Mouse (Mus musculus) kidney, embryonic 14.5 days (tissue): Measurements from ENCODE around the gene Stmnd1. TPM values are rescaled to one million over a fixed set of nuclear protein-coding genes. Genes with fewer than 3 reads are reported as not detected.
"Not testable (repeated sequence)": the region's sequence is repeated elsewhere in the genome, so short reads cannot be mapped to it uniquely, and the experiment has no call there.

Source experiments
- ATAC-seq: fragments of 200-750 bp; cut with Nextera tagmentation; 2 replicates; pipeline ENCODE4 v1.8.0; 2017; ENCODE audit warnings: moderate number of reproducible peaks, mild to moderate bottlenecking, moderate TSS enrichment, moderate library complexity; ENCODE audit not compliant: low FRiP score, low TSS enrichment
- H3K27ac ChIP-seq: fragments of 300-500 bp; sonication (generic); 2 replicates; pipeline ENCODE4 v1.5.1; 2014; ENCODE audit warnings: low read depth, mild to moderate bottlenecking, low read length, moderate library complexity, mixed read lengths
- H3K27me3 ChIP-seq: fragments of 300-500 bp; sonication (generic); 2 replicates; pipeline ENCODE4 v1.6.1; 2014; ENCODE audit warnings: mild to moderate bottlenecking, low read length; ENCODE audit not compliant: control insufficient read depth, insufficient read depth
- H3K36me3 ChIP-seq: fragments of 300-500 bp; sonication (generic); 2 replicates; pipeline ENCODE4 v1.6.1; 2014; ENCODE audit warnings: low read length, mixed read lengths; ENCODE audit not compliant: control insufficient read depth, insufficient read depth
- H3K4me1 ChIP-seq: fragments of 300-500 bp; sonication (generic); 2 replicates; pipeline ENCODE4 v1.6.1; 2014; ENCODE audit warnings: low read length, mixed read lengths; ENCODE audit not compliant: control insufficient read depth, insufficient read depth
- H3K4me2 ChIP-seq: fragments of 300-500 bp; sonication (generic); replicated peaks from 2 replicates; pipeline ENCODE4 v1.6.1; 2014; ENCODE audit warnings: low read depth, mild to moderate bottlenecking, low read length
- H3K4me3 ChIP-seq: fragments of 300-500 bp; sonication (generic); 2 replicates; pipeline ENCODE4 v1.5.1; 2014; ENCODE audit warnings: mild to moderate bottlenecking, low read length
- H3K9ac ChIP-seq: fragments of 300-500 bp; sonication (generic); 2 replicates; pipeline ENCODE4 v1.6.1; 2014; ENCODE audit warnings: low read depth, mild to moderate bottlenecking, low read length, moderate library complexity
- H3K9me3 ChIP-seq: fragments of 300-500 bp; sonication (generic); 2 replicates; pipeline ENCODE4 v1.6.1; 2016; ENCODE audit warnings: low read length; ENCODE audit not compliant: control insufficient read depth
- WGBS: fragments of 180-500 bp; shearing (Covaris S2); extraction: QIAGEN DNeasy Blood & Tissue Kit; methylation state at CpG from one replicate; pipeline ENCODE4 v1.1.7; 2014; 5-methylcytosine and 5-hydroxymethylcytosine counted together
- polyA plus RNA-seq: library from polyadenylated mRNA; unstranded; fragments of >200 nt; fragmentation: Nextera tagmentation; extraction: Ambion mirVana; gene quantifications from 2 replicates; pipeline ENCODE4 v1.2.1, GENCODE M21; 2014

Stmnd1 gene
- polyA plus RNA-seq, 1 experiment from 2014 or later = 0.57 TPM

DNA sequence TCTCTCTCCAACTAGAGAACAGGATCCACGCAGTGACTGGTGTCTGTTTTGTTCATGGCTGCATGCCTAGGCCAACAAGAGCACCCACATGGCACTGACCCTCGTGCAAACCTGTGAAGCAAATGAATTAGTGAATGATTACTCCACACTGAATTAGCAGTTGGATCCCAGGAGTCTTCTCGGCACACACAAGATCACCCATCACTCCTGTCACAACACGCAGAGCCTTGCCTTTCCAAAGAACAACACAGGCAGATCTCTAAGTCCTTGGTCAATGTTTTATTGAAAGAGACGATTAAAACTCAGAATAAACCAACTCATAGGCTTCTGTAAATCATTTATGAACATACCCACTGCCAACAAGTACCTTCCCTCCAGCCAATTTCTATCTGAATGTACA, 39.7 kb downstream of the Stmnd1 start:
- Histone ChIP-seq H3K27me3 (no peaks in the 10 kb centered on the region), H3K9me3 (peaks cover 4% of the 10 kb centered on the region; the same call in 1 of the 2 replicates), H3K4me3 (no peak overlapping the region), H3K4me1 (no peaks in the 10 kb centered on the region), H3K36me3 (no peaks in the 10 kb centered on the region), H3K27ac (no peak overlapping the region), H3K4me2 (no peak overlapping the region), H3K9ac (no peak overlapping the region)
- 78% methylated on average over 5 of the region's 5 CpGs for WGBS
- no peak for ATAC-seq

DNA sequence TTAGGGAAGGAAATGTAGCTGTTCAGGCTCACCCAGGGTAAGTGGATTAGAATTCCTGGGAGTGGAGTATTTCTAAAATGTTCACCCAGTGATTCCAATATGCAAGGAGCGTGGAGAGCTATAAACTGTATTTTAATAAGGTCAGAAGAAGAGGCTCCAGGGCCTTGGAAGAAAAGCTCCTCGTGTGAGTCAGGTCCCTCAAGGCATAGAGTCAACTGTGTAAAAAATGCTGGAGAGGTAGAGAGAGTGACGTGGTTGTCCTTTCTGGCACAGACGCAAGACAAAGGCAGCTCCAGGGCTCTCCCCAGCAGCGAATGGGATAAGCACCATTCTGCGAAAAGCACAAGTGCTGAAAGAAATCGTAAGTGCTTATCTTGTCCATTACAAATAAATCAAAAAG, 41.6 kb downstream of the Stmnd1 start:
- Histone ChIP-seq H3K27me3 (no peaks in the 10 kb centered on the region), H3K27ac (no peak overlapping the region), H3K4me1 (no peaks in the 10 kb centered on the region), H3K4me3 (no peak overlapping the region), H3K9ac (no peak overlapping the region), H3K9me3 (peaks cover 4% of the 10 kb centered on the region; the same call in 1 of the 2 replicates), H3K4me2 (no peak overlapping the region), H3K36me3 (no peaks in the 10 kb centered on the region)
- ATAC-seq = no peak
- 92% methylated on average over 7 of the region's 7 CpGs for WGBS

DNA sequence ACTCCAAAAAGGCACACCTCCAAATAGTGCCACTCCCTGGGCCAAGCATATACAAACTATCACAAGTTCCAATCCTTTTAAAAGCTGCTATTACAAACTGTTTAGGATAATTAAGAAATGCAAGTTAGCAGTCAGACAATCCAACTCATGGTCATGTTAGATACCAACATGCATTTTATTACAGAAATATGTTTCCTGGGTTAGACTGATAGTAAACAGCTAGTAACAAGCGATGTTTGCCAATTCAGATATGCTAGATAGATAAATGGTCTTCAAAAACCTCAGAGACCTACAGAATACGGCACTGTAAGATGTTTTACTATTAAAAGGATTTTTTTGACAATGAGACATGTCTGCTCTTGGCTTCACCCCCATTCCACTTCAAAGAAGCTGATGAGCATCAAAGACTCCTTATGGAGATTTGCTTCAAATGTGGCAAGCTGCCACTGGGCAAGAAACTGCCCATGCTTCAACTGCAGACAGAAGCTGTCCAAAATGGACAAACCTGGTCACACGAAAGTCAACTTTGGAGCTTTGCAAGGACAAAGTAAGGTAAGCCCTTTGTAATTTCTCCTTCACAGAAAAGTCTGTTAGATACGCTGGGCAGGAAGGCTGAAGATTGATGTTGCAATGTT, 52.9 kb downstream of the Stmnd1 start:
- no peak for ATAC-seq
- no peak overlapping the region for H3K9ac ChIP-seq
- H3K9me3 ChIP-seq = no peaks in the 10 kb centered on the region
- H3K36me3 ChIP-seq = no peaks in the 10 kb centered on the region
- H3K4me1 ChIP-seq = no peaks in the 10 kb centered on the region
- H3K4me3 ChIP-seq = no peak overlapping the region
- no peak overlapping the region for H3K4me2 ChIP-seq
- H3K27me3 ChIP-seq = no peaks in the 10 kb centered on the region
- WGBS = 83% methylated on average over 4 of the region's 4 CpGs
- no peak overlapping the region for H3K27ac ChIP-seq

- H3K4me1 ChIP-seq = no peaks in the 10 kb centered on the region
- H3K9me3 ChIP-seq = 0 out of 2 replicates have a peak, but pooled peaks cover 6% of the 10 kb centered on the region
- no peaks in the 10 kb centered on the region for H3K27me3 ChIP-seq
- no peak overlapping the region for H3K27ac ChIP-seq
- no peaks in the 10 kb centered on the region for H3K36me3 ChIP-seq
- no peak for ATAC-seq
- H3K4me2 ChIP-seq = no peak overlapping the region
- no peak overlapping the region for H3K9ac ChIP-seq
- H3K4me3 ChIP-seq = no peak overlapping the region
- WGBS = 76% methylated on average over 6 of the region's 6 CpGs
Measured at GRCm38 (mm10) chr13:46335020-46335419, 61.5 kb downstream of the Stmnd1 start.

DNA sequence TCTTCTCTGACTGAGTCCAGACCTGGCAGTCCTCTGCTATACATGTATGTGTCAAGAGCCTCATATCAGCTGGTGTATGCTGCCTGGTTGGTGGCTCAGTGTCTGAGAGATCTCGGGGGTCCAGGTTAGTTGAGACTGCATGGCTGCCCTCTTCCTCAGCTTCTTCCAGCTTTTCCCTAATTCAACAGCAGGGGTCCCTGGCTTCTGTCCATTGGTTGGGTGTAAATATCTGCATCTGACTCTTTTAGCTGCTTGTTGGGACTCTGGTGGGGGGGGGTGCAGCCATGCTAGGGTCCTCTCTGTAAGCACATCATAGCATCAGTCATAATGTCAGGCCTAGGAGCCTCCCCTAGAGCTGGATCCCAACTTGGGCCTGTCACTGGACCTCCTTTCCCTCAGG, 62.8 kb downstream of the Stmnd1 start:
- not testable (repeated sequence) for H3K4me1 ChIP-seq, H3K27ac ChIP-seq, H3K36me3 ChIP-seq, H3K4me2 ChIP-seq, H3K4me3 ChIP-seq, ATAC-seq, H3K27me3 ChIP-seq, H3K9me3 ChIP-seq, H3K9ac ChIP-seq
- WGBS = 78% methylated on average over 1 of the region's 1 CpGs

GRCm38 (mm10) chr13:46337791-46338190, 64.3 kb downstream of the Stmnd1 start:
- no peaks in the 10 kb centered on the region for H3K9me3 ChIP-seq
- WGBS = 88% methylated on average over 2 of the region's 2 CpGs

GRCm38 (mm10) chr13:46339954-46340353, 66.4 kb downstream of the Stmnd1 start:
- Histone ChIP-seq H3K27ac (no peak overlapping the region), H3K27me3 (no peaks in the 10 kb centered on the region), H3K4me2 (no peak overlapping the region), H3K9ac (no peak overlapping the region), H3K36me3 (no peaks in the 10 kb centered on the region), H3K4me1 (no peaks in the 10 kb centered on the region), H3K9me3 (no peaks in the 10 kb centered on the region), H3K4me3 (no peak overlapping the region)
- ATAC-seq = no peak
- 9% methylated on average over 4 of the region's 4 CpGs for WGBS

More at GRCm38 (mm10) chr13:46337791-46338190, 64.3 kb downstream of the Stmnd1 start:
- Histone ChIP-seq H3K4me3 (no peak overlapping the region), H3K27ac (no peak overlapping the region), H3K27me3 (no peaks in the 10 kb centered on the region), H3K4me1 (no peaks in the 10 kb centered on the region), H3K9ac (no peak overlapping the region), H3K4me2 (no peak overlapping the region), H3K36me3 (no peaks in the 10 kb centered on the region)
- no peak for ATAC-seq

DNA sequence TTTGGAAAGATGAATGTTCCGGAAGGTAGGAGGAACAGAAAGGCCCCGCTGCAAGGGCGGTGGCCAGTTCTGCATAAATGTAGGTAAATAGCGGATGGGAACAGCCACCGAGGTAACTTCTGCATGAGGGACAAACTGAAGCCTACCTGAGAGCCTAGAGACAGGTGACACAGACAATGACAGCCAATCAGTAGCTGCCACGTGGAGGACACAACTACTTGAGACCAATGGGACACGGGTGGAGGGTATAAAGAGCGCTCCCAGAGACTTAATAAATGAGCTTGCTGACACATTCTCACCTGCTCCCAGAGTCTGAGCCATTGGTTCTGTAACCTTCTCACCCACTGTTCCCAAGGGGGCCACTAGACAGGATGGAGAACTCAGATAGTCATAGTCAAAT, 67.1 kb downstream of the Stmnd1 start:
- Histone ChIP-seq H3K27me3 (no peaks in the 10 kb centered on the region), H3K36me3 (no peaks in the 10 kb centered on the region), H3K27ac (no peak overlapping the region), H3K4me1 (no peaks in the 10 kb centered on the region), H3K4me3 (no peak overlapping the region), H3K9ac (no peak overlapping the region), H3K4me2 (no peak overlapping the region), H3K9me3 (no peaks in the 10 kb centered on the region)
- 96% methylated on average over 8 of the region's 8 CpGs for WGBS
- ATAC-seq = no peak

GRCm38 (mm10) chr13:46341419-46341818, 67.9 kb downstream of the Stmnd1 start:
- no peak overlapping the region for H3K9ac ChIP-seq
- no peaks in the 10 kb centered on the region for H3K36me3 ChIP-seq
- no peak for ATAC-seq
- H3K27ac ChIP-seq = no peak overlapping the region
- no peaks in the 10 kb centered on the region for H3K9me3 ChIP-seq
- H3K27me3 ChIP-seq = no peaks in the 10 kb centered on the region
- no peak overlapping the region for H3K4me2 ChIP-seq
- 46% methylated on average over 5 of the region's 5 CpGs for WGBS
- no peak overlapping the region for H3K4me3 ChIP-seq
- no peaks in the 10 kb centered on the region for H3K4me1 ChIP-seq
